Mouse (Mus musculus) liver, postnatal 0 days (tissue): ENCODE measurements around the gene Mad1l1. TPM values are rescaled to one million over a fixed set of nuclear protein-coding genes. Genes with fewer than 3 reads are reported as not detected.

Experiments
- ATAC-seq: fragments of 200-750 bp; cut with Nextera tagmentation; 2 replicates; pipeline ENCODE4 v1.8.0; 2017; ENCODE audit warnings: mild to moderate bottlenecking, moderate library complexity
- DNase-seq: peaks from one replicate; pipeline ENCODE4 v3.0.0-alpha.2; 2016
- H3K27ac ChIP-seq: fragments of 300-500 bp; sonication (generic); 2 replicates; pipeline ENCODE4 v1.5.1; 2014; ENCODE audit warnings: antibody characterized with exemption, moderate library complexity, mild to moderate bottlenecking, low read depth
- H3K27me3 ChIP-seq: fragments of 300-500 bp; sonication (generic); 2 replicates; pipeline ENCODE4 v1.6.1; 2014; ENCODE audit warnings: low read length, control low read depth, mixed read lengths; ENCODE audit not compliant: insufficient read depth
- H3K36me3 ChIP-seq: fragments of 300-500 bp; sonication (generic); replicated peaks from 2 replicates; pipeline ENCODE4 v1.6.1; 2014; ENCODE audit warnings: mild to moderate bottlenecking, control low read depth, low read length, moderate library complexity, mixed read lengths; ENCODE audit not compliant: insufficient read depth
- H3K4me1 ChIP-seq: fragments of 300-500 bp; sonication (generic); 2 replicates; pipeline ENCODE4 v1.6.1; 2014; ENCODE audit warnings: antibody characterized with exemption, mild to moderate bottlenecking, control low read depth; ENCODE audit not compliant: insufficient read depth
- H3K4me2 ChIP-seq: fragments of 300-500 bp; sonication (generic); 2 replicates; pipeline ENCODE4 v1.6.1; 2014; ENCODE audit warnings: low read depth, mild to moderate bottlenecking, low read length, moderate library complexity, mixed read lengths
- H3K4me3 ChIP-seq: fragments of 300-500 bp; sonication (generic); 2 replicates; pipeline ENCODE4 v1.5.1; 2014; ENCODE audit warnings: low read depth, low read length
- H3K9ac ChIP-seq: fragments of 300-500 bp; sonication (generic); replicated peaks from 2 replicates; pipeline ENCODE4 v1.6.1; 2014; ENCODE audit warnings: mild to moderate bottlenecking, moderate library complexity
- H3K9me3 ChIP-seq: fragments of 300-500 bp; sonication (generic); 2 replicates; pipeline ENCODE4 v1.6.1; 2016; ENCODE audit warnings: mild to moderate bottlenecking, control low read depth, low read length, mixed read lengths
- CTCF ChIP-seq: sonication (generic); IDR thresholded peaks from 2 replicates; pipeline ENCODE4 v1.5.1; 2016; ENCODE audit warnings: antibody characterized with exemption, low read depth
- EP300 ChIP-seq: IDR thresholded peaks from 2 replicates; pipeline ENCODE4 v1.6.1; 2016; ENCODE audit warnings: antibody characterized with exemption, low read depth, mild to moderate bottlenecking
- WGBS: fragments of 180-500 bp; shearing (Covaris S2); extraction: QIAGEN DNeasy Blood & Tissue Kit; methylation state at CpG from one replicate; pipeline ENCODE4 v1.1.7; 2014; ENCODE audit not compliant: insufficient replicate concordance; 5-methylcytosine and 5-hydroxymethylcytosine counted together
- polyA plus RNA-seq: library from polyadenylated mRNA; unstranded; fragments of >200 nt; fragmentation: Nextera tagmentation; extraction: Ambion mirVana; gene quantifications from 2 replicates; pipeline ENCODE4 v1.2.1, GENCODE M21; 2015

Gene Mad1l1
- polyA plus RNA-seq, 1 experiment from 2014 or later: 17.0 TPM

DNA sequence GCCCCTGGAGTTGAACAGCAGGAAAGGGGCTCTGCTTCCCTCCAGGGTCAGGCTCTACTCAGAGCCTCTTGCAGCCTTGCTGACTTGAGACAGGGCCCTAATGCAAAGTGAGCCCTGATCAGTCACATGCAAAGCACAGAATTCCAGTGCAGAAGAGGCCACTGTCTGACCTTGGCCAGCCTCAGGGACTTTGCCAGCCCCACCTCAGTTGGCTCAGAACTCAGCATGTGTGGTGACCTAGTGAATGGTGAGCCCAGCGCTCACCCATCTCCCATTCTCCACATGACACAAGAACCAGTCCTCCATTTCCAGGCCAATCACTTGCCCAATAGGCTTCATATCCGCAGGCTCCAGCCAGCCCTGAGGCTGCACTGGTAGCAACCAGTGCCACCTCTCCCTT, 296.1 kb downstream of the Mad1l1 start:
- Histone ChIP-seq H3K4me2 (no peak overlapping the region), H3K36me3 (no peaks in the 10 kb centered on the region), H3K9ac (no peak overlapping the region), H3K9me3 (no peaks in the 10 kb centered on the region), H3K27me3 (no peaks in the 10 kb centered on the region), H3K4me3 (no peak overlapping the region), H3K27ac (no peak overlapping the region), H3K4me1 (peaks cover 4% of the 10 kb centered on the region; the same call in 1 of the 2 replicates)
- no peak for DNase-seq
- 89% methylated on average over 2 of the region's 2 CpGs for WGBS
- no peak for TF ChIP-seq CTCF
- no peak for TF ChIP-seq EP300
- ATAC-seq: no peak

DNA sequence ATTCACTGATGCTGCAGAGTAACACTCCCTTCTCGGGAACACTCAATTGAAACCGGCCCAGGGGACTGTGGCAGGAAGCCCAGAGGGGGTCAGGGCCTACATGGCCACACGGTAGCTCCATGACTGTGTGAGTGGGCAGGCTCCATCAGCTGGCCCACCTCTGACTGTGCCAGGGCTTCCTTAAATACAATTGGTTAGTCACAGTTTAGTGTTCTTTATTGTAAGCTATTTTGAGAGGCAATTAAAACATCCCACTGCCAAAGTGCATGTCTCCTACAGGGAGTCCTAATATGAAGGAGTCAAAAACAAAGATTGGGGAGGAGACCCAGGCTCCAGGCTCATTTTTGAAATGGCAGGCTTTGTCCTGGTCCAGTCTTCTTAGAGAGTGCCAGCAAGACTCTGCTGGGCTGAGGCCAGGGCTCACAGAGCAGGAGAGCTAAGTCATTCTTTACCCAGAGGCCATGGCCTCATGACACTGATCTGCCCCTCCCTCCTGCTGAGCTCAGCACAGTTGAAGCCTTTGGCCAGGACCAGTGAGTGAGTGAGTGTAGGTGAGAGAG, 297.3 kb downstream of the Mad1l1 start:
- no peaks in the 10 kb centered on the region for H3K36me3 ChIP-seq
- no peaks in the 10 kb centered on the region for H3K9me3 ChIP-seq
- no peaks in the 10 kb centered on the region for H3K27me3 ChIP-seq
- TF ChIP-seq CTCF: no peak
- TF ChIP-seq EP300: no peak
- WGBS: 77% methylated on average over 3 of the region's 3 CpGs
- H3K27ac ChIP-seq: no peak overlapping the region
- H3K4me3 ChIP-seq: no peak overlapping the region
- DNase-seq (peak; percentile 41), ATAC-seq (peak; percentile 88)
- no peak overlapping the region for H3K4me2 ChIP-seq
- H3K4me1 ChIP-seq: peaks cover 4% of the 10 kb centered on the region; the same call in 1 of the 2 replicates
- no peak overlapping the region for H3K9ac ChIP-seq

DNA sequence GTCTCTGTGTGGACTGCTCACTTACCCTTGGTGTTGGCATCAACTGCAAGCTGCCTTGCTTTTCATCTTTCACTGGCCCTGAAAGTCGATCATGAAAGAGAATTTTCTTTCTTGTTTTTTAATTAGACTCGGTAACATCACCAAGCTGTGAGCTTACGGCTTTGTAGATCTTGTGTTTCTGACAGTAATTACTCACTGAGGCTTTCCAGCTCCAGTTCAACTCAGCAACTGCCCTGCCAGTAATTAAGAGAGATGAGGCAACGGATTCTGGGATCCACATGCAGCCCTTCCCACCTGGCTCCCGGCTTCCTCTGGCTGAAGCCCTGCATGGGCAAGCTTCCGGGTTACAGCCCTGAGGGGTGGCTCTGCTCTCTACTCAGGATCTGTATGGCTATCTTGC, 298.5 kb downstream of the Mad1l1 start:
- H3K9ac ChIP-seq: no peak overlapping the region
- no peak overlapping the region for H3K4me2 ChIP-seq
- H3K27ac ChIP-seq: no peak overlapping the region
- no peaks in the 10 kb centered on the region for H3K27me3 ChIP-seq
- no peaks in the 10 kb centered on the region for H3K36me3 ChIP-seq
- H3K4me3 ChIP-seq: no peak overlapping the region
- TF ChIP-seq EP300: no peak
- no peak for TF ChIP-seq CTCF
- ATAC-seq (no peak), DNase-seq (no peak)
- H3K9me3 ChIP-seq: no peaks in the 10 kb centered on the region
- H3K4me1 ChIP-seq: peaks cover 4% of the 10 kb centered on the region; the same call in 1 of the 2 replicates
- 89% methylated on average over 6 of the region's 6 CpGs for WGBS

DNA sequence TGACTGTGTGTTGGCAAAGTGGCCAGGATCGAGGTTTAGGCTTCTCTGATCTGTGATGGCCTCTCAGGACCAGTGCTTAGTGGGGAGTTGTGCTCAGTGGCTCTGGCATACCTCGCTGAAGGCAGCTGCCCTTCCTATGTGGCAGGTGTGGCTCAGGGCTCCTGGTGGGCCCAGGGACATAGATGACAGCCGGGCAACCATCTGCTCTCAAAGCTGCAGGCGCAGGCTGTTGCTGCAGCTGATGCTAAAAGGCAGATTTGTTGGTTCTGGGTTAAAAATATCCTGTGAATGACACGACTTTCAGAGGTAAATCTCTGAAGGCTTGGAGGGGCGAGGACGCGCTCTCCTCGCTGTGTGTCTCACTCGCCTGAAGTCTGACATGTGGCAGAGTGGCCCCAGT, 299.6 kb downstream of the Mad1l1 start:
- Histone ChIP-seq H3K4me1 (peaks cover 4% of the 10 kb centered on the region; the same call in 1 of the 2 replicates), H3K9ac (no peak overlapping the region), H3K4me2 (no peak overlapping the region), H3K9me3 (no peaks in the 10 kb centered on the region), H3K4me3 (no peak overlapping the region), H3K27ac (no peak overlapping the region), H3K27me3 (no peaks in the 10 kb centered on the region), H3K36me3 (no peaks in the 10 kb centered on the region)
- WGBS: 84% methylated on average over 10 of the region's 10 CpGs
- TF ChIP-seq EP300 (no peak), CTCF (no peak)
- DNase-seq: no peak
- no peak for ATAC-seq

DNA sequence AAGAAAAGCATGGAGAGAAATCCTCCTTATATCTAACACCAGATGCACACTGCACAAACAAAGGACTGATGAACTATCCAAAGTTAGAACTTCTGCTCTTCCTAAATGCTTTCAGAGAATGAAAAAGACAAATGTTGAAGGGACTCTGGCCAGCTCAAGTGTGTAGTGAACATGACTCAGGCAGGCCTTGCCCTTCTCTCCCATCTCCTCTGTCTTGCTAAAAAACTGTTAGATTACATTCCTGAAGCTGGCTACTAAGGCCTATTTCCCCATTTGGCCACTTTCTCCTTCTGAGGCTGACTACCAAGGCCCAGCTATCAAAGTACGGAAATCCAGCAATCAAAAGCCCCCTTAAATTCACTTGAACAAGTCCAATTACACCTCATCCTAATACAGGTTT, 301.7 kb downstream of the Mad1l1 start:
- Histone ChIP-seq H3K9ac (no peak overlapping the region), H3K4me1 (peaks cover 4% of the 10 kb centered on the region; the same call in 1 of the 2 replicates), H3K27me3 (no peaks in the 10 kb centered on the region), H3K4me2 (no peak overlapping the region), H3K4me3 (no peak overlapping the region), H3K36me3 (no peaks in the 10 kb centered on the region), H3K27ac (no peak overlapping the region), H3K9me3 (no peaks in the 10 kb centered on the region)
- ATAC-seq (no peak), DNase-seq (no peak)
- WGBS: 86% methylated on average over 1 of the region's 1 CpGs
- TF ChIP-seq CTCF: no peak
- no peak for TF ChIP-seq EP300

DNA sequence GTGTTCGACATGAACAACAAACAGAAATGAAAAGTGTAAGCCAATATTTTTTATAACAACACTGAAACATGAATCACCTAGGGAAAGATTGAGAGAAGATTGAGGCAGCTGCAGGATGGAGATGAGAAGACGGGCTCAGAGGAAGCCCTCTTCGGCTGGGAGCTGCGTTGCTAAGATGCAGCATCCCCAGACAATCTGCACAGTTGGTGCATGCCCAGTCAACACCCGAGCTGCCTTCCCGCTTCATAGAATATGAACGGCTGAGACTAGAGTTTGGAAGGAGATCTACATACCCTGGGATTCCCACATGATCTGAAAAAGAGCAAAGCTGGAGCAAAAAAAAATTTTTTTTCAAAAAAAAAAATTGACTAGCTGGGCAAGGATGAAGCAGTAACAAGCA, 302.6 kb downstream of the Mad1l1 start:
- Histone ChIP-seq H3K9me3 (no peaks in the 10 kb centered on the region), H3K36me3 (no peaks in the 10 kb centered on the region), H3K4me2 (no peak overlapping the region), H3K27ac (no peak overlapping the region), H3K4me1 (peaks cover 1% of the 10 kb centered on the region; the same call in 1 of the 2 replicates), H3K9ac (no peak overlapping the region), H3K27me3 (no peaks in the 10 kb centered on the region), H3K4me3 (no peak overlapping the region)
- no peak for TF ChIP-seq CTCF
- TF ChIP-seq EP300: no peak
- ATAC-seq (no peak), DNase-seq (no peak)
- WGBS: 86% methylated on average over 7 of the region's 7 CpGs

DNA sequence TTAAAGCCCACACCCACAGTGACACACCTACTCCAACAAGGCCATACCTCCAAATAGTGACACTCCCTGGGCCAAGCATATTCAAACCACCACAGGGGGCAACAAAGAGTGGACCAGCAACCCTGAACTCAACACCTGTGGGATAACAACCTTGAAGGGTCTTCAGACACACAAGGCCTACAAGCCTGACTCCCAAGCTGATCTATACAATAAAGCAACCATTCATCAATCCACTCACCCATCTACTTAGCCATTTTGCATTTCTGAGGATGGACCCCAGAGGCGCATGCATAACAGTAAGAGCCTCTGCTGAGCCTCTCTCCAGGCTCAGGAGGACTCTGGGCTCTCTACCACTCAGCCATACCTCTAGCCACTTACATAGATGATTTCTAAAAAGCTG, 304.5 kb downstream of the Mad1l1 start:
- no peaks in the 10 kb centered on the region; the same call in 1 of the 2 replicates for H3K4me1 ChIP-seq
- WGBS: 83% methylated on average over 1 of the region's 1 CpGs

More for the DNA sequence above, 304.5 kb downstream of the Mad1l1 start:
- TF ChIP-seq EP300 (no peak), CTCF (no peak)
- ATAC-seq (no peak), DNase-seq (no peak)
- no peak overlapping the region for H3K4me2 ChIP-seq
- H3K9ac ChIP-seq: no peak overlapping the region
- no peak overlapping the region for H3K4me3 ChIP-seq
- H3K27me3 ChIP-seq: no peaks in the 10 kb centered on the region
- no peak overlapping the region for H3K27ac ChIP-seq
- no peaks in the 10 kb centered on the region for H3K9me3 ChIP-seq
- H3K36me3 ChIP-seq: no peaks in the 10 kb centered on the region
